Mouse (Mus musculus) limb, embryonic 12.5 days (tissue): ENCODE data around the gene Gm128. TPM values are rescaled to one million over a fixed set of nuclear protein-coding genes. Genes with fewer than 3 reads are reported as not detected.

Experiments used
- ATAC-seq: fragments of 200-750 bp; cut with Nextera tagmentation; 2 replicates; pipeline ENCODE4 v1.8.0; 2017; ENCODE audit warnings: low read depth, moderate TSS enrichment; ENCODE audit not compliant: insufficient number of reproducible peaks, insufficient read depth, low FRiP score, low TSS enrichment
- H3K27ac ChIP-seq: fragments of 300-500 bp; sonication (generic); 2 replicates; pipeline ENCODE4 v1.5.1; 2016; ENCODE audit warnings: mild to moderate bottlenecking, moderate library complexity
- H3K27me3 ChIP-seq: fragments of 300-500 bp; sonication (generic); 2 replicates; pipeline ENCODE4 v1.6.1; 2016; ENCODE audit warnings: mild to moderate bottlenecking, moderate library complexity
- H3K36me3 ChIP-seq: fragments of 300-500 bp; sonication (generic); 2 replicates; pipeline ENCODE4 v1.6.1; 2016; ENCODE audit warnings: mild to moderate bottlenecking, moderate library complexity
- H3K4me1 ChIP-seq: fragments of 300-500 bp; sonication (generic); replicated peaks from 2 replicates; pipeline ENCODE4 v1.6.1; 2016
- H3K4me2 ChIP-seq: fragments of 300-500 bp; sonication (generic); 2 replicates; pipeline ENCODE4 v1.6.1; 2016; ENCODE audit warnings: mild to moderate bottlenecking, moderate library complexity
- H3K4me3 ChIP-seq: fragments of 300-500 bp; sonication (generic); replicated peaks from 2 replicates; pipeline ENCODE4 v1.5.1; 2016; ENCODE audit warnings: mild to moderate bottlenecking
- H3K9ac ChIP-seq: fragments of 300-500 bp; sonication (generic); replicated peaks from 2 replicates; pipeline ENCODE4 v1.6.1; 2016; ENCODE audit warnings: mild to moderate bottlenecking, moderate library complexity
- H3K9me3 ChIP-seq: fragments of 300-500 bp; sonication (generic); 2 replicates; pipeline ENCODE4 v1.6.1; 2016; ENCODE audit warnings: mild to moderate bottlenecking, moderate library complexity
- WGBS: fragments of 180-500 bp; shearing (Covaris S2); methylation state at CpG from one replicate; pipeline ENCODE4 v1.1.7; 2016; 5-methylcytosine and 5-hydroxymethylcytosine counted together
- polyA plus RNA-seq: library from polyadenylated mRNA; unstranded; fragments of >200 nt; fragmentation: Nextera tagmentation; extraction: Ambion mirVana; gene quantifications from 2 replicates; pipeline ENCODE4 v1.2.1, GENCODE M21; 2016

Gene Gm128
- polyA plus RNA-seq, 1 experiment from 2014 or later = 0.59 TPM

DNA sequence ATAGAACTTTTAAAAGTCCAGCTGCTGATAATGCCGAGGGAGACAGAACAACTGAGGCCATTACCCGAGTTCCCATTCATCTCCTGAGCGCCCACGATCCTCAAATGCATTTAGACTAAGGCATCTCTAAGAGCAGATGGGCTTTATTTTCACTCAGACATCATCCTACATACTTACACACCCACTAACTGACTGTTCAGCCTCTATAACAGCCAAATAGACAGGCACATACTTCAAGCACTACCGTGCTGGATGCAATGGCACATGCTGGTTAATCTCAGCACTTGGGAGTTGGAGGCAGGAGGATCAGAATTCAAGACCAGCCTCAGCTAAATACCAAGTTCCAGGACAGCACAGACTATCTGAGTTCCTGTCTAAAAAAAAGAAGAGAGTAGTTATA, 28.4 kb upstream of the Gm128 start:
- Histone ChIP-seq H3K27ac (no peak overlapping the region), H3K36me3 (peaks cover 62% of the 10 kb centered on the region), H3K27me3 (no peaks in the 10 kb centered on the region), H3K4me2 (no peak overlapping the region), H3K9ac (no peak overlapping the region), H3K9me3 (no peaks in the 10 kb centered on the region), H3K4me3 (no peak overlapping the region), H3K4me1 (no peaks in the 10 kb centered on the region)
- WGBS = 88% methylated on average over 5 of the region's 5 CpGs
- ATAC-seq = no peak

DNA sequence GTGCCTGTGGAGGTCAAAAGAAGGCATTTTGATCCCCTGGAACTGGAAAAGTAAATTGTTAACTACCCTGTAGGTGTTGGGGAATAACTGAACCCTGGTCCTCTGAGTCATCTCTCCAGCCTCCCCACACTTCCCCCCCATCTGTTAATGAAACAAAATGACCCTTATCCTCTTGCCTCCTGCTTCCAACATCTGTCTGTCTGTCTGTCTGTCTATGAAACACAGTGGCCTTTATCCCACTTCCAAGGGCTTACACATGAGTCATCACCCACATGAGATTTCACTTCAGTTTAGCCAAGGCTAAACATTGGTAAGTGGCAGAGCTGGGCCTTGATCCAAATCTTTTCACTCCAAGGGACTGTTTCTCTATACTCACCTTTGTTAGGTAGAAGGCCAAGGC, 26.5 kb upstream of the Gm128 start:
- Histone ChIP-seq H3K27me3 (no peaks in the 10 kb centered on the region), H3K4me1 (no peaks in the 10 kb centered on the region), H3K9ac (no peak overlapping the region), H3K9me3 (no peaks in the 10 kb centered on the region), H3K27ac (no peak overlapping the region), H3K4me2 (no peak overlapping the region), H3K4me3 (no peak overlapping the region), H3K36me3 (peaks cover 68% of the 10 kb centered on the region)
- no peak for ATAC-seq

- no peak overlapping the region for H3K9ac ChIP-seq
- H3K4me2 ChIP-seq = no peak overlapping the region
- 94% methylated on average over 3 of the region's 3 CpGs for WGBS
- H3K27ac ChIP-seq = no peak overlapping the region
- no peaks in the 10 kb centered on the region for H3K27me3 ChIP-seq
- H3K9me3 ChIP-seq = no peaks in the 10 kb centered on the region
- H3K4me1 ChIP-seq = no peaks in the 10 kb centered on the region
- no peak for ATAC-seq
- H3K4me3 ChIP-seq = no peak overlapping the region
- peaks cover 81% of the 10 kb centered on the region for H3K36me3 ChIP-seq
These were observed 24.7 kb upstream of the Gm128 start for GRCm38 (mm10) chr3:95266052-95266451.

DNA sequence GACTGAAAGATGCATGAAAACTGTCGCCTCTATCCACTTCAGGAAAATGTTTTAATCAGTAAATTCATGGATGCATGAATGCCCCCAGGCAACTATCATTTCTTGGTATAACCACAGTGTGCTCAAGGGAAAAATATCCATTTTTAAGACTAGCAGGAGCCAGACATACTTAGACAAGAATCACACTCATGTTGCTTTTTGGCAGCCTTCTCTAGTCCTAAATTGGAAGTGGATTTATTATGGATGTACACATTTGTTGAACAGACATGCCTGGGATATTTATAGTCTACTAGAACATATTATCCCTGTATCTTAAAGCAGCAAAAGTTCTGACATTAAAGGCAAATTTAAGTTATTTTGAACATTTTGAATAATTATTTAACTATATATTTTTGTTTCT, 23.3 kb upstream of the Gm128 start:
- 87% methylated on average over 1 of the region's 1 CpGs for WGBS
- Histone ChIP-seq H3K4me2 (no peak overlapping the region), H3K4me1 (no peaks in the 10 kb centered on the region), H3K9me3 (no peaks in the 10 kb centered on the region), H3K36me3 (peaks cover 89% of the 10 kb centered on the region), H3K27ac (no peak overlapping the region), H3K9ac (no peak overlapping the region), H3K4me3 (no peak overlapping the region), H3K27me3 (no peaks in the 10 kb centered on the region)
- ATAC-seq = no peak

GRCm38 (mm10) chr3:95263089-95263739, 21.8 kb upstream of the Gm128 start:
- Histone ChIP-seq H3K9me3 (no peaks in the 10 kb centered on the region), H3K9ac (no peak overlapping the region; the same call in 1 of the 2 replicates), H3K36me3 (peaks cover 89% of the 10 kb centered on the region), H3K4me3 (no peak overlapping the region), H3K27ac (no peak overlapping the region), H3K27me3 (no peaks in the 10 kb centered on the region), H3K4me1 (no peaks in the 10 kb centered on the region), H3K4me2 (no peak overlapping the region)
- WGBS = 44% methylated on average over 11 of the region's 11 CpGs
- no peak for ATAC-seq

DNA sequence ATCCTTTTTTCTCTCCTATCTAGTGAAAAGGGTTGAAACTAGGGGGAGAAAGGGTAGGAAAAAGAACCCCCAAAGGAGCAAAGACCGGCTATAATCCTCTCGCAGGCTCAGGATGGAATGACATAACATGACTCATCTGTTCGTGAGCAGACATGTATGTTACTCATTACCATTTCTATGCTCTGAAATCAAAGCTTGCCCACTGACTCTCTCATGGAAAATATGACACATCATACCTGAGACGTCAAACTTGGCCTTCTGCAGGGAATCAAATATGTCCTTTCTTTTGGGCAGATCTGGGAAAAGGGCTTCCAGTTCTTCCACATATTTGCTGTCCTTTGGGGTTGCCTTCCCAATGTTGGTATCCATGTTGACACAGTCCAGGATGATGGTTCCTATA, 20.6 kb upstream of the Gm128 start:
- ATAC-seq = no peak
- Histone ChIP-seq H3K9ac (no peak overlapping the region), H3K4me2 (no peak overlapping the region), H3K36me3 (peaks cover 89% of the 10 kb centered on the region), H3K27ac (no peak overlapping the region), H3K4me3 (no peak overlapping the region), H3K9me3 (no peaks in the 10 kb centered on the region), H3K4me1 (no peaks in the 10 kb centered on the region), H3K27me3 (no peaks in the 10 kb centered on the region)
- 92% methylated on average over 4 of the region's 4 CpGs for WGBS

DNA sequence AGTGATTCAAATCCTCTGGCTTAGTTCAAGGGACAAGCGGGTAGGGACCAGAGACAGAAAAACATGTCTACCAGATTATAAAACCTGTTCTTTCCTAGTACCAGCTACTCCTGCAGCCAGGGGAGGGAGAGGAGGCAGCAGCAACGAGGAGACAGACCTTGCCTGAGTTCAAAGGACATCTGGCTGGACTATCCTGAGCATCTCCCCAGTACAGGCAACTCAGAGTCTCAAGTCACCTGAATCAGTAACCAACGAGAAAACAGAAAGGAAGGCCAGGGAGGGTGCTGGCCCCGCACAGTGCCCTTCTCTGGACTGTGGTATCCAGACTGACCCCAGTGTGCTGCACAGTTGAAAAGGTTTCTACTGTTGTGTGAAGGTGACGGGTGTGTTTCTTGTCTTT, 15.5 kb upstream of the Gm128 start:
- Histone ChIP-seq H3K4me3 (no peak overlapping the region), H3K4me2 (no peak overlapping the region), H3K27me3 (no peaks in the 10 kb centered on the region), H3K4me1 (no peaks in the 10 kb centered on the region), H3K9me3 (no peaks in the 10 kb centered on the region), H3K36me3 (peaks cover 93% of the 10 kb centered on the region), H3K9ac (no peak overlapping the region), H3K27ac (no peak overlapping the region)
- ATAC-seq = no peak
- WGBS = 84% methylated on average over 5 of the region's 5 CpGs

- H3K4me2 ChIP-seq = no peak within 1 kb of the TSS
These were observed 9.5 kb upstream of the Gm128 start, which contains the start of gene Bnipl for GRCm38 (mm10) chr3:95250783-95251424. Gene Bnipl (minus strand): TSS chr3:95251193.

DNA sequence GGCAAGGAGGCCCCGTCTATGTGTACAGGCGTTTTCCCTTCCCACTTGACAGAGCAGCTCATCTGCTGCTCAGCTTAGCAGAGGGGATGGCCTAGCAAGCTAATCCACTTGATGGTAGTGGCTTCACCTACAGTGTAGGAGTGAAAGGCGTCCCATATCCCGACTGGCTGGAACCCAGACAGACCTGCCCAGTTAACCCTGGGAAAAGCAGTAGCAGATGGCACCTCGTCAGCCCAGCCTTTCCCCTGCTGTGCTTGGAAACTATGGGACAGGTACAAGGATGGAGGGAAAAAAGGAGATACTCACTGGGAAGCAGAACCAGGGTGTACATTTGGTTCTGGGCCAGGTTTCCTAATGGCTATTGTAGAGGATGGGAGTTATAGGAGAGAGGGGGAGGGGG, 9.0 kb upstream of the Gm128 start:
- H3K36me3 ChIP-seq = peaks cover 55% of the 10 kb centered on the region
- no peak overlapping the region for H3K4me3 ChIP-seq
- H3K9ac ChIP-seq = no peak overlapping the region
- H3K4me2 ChIP-seq = no peak overlapping the region
- WGBS = 72% methylated on average over 5 of the region's 5 CpGs
- no peak for ATAC-seq
- no peaks in the 10 kb centered on the region for H3K4me1 ChIP-seq
- H3K9me3 ChIP-seq = no peaks in the 10 kb centered on the region
- no peaks in the 10 kb centered on the region for H3K27me3 ChIP-seq
- no peak overlapping the region for H3K27ac ChIP-seq

More at GRCm38 (mm10) chr3:95250783-95251424, 9.5 kb upstream of the Gm128 start, which contains the start of gene Bnipl:
- 40% methylated on average over 7 of the region's 7 CpGs for WGBS
- no peak within 1 kb of the TSS for H3K9ac ChIP-seq
- no peaks in the 10 kb centered on the region for H3K4me1 ChIP-seq
- no peaks in the 10 kb centered on the region for H3K9me3 ChIP-seq
- H3K36me3 ChIP-seq = peaks cover 55% of the 10 kb centered on the region
- H3K27me3 ChIP-seq = no peaks in the 10 kb centered on the region
- peak within 1 kb of the TSS; percentile 31; the same call in 1 of the 2 replicates for H3K27ac ChIP-seq
- ATAC-seq = no peak
- H3K4me3 ChIP-seq = no peak within 1 kb of the TSS

GRCm38 (mm10) chr3:95247660-95248336, 6.4 kb upstream of the Gm128 start:
- Histone ChIP-seq H3K4me2 (no peak overlapping the region), H3K36me3 (peaks cover 36% of the 10 kb centered on the region; the same call in 1 of the 2 replicates), H3K9ac (no peak overlapping the region), H3K27ac (no peak overlapping the region), H3K4me1 (no peaks in the 10 kb centered on the region), H3K4me3 (no peak overlapping the region), H3K27me3 (no peaks in the 10 kb centered on the region), H3K9me3 (no peaks in the 10 kb centered on the region)
- 68% methylated on average over 1 of the region's 1 CpGs for WGBS
- no peak for ATAC-seq

- H3K27ac ChIP-seq = no peak overlapping the region
- no peak overlapping the region for H3K4me3 ChIP-seq
- no peaks in the 10 kb centered on the region for H3K4me1 ChIP-seq
- H3K36me3 ChIP-seq = peaks cover 33% of the 10 kb centered on the region; the same call in 1 of the 2 replicates
- H3K4me2 ChIP-seq = no peak overlapping the region
- 90% methylated on average over 5 of the region's 5 CpGs for WGBS
- H3K27me3 ChIP-seq = no peaks in the 10 kb centered on the region
- no peaks in the 10 kb centered on the region for H3K9me3 ChIP-seq
- no peak overlapping the region for H3K9ac ChIP-seq
- no peak for ATAC-seq
These were observed 5.2 kb upstream of the Gm128 start for GRCm38 (mm10) chr3:95246465-95247231.
